Mouse (Mus musculus): ENCODE data around the gene Echdc3. TPM values are rescaled to one million over a fixed set of nuclear protein-coding genes. Genes with fewer than 3 reads are reported as not detected.

The Echdc3 gene
- polyA plus RNA-seq (2014; fragmentation: Illumina TruSeq; extraction: RNeasy Lipid Tissue Mini Kit (QIAGEN cat#74804); ENCODE audit: low read depth, low replicate concordance): 1.5 TPM

DNA sequence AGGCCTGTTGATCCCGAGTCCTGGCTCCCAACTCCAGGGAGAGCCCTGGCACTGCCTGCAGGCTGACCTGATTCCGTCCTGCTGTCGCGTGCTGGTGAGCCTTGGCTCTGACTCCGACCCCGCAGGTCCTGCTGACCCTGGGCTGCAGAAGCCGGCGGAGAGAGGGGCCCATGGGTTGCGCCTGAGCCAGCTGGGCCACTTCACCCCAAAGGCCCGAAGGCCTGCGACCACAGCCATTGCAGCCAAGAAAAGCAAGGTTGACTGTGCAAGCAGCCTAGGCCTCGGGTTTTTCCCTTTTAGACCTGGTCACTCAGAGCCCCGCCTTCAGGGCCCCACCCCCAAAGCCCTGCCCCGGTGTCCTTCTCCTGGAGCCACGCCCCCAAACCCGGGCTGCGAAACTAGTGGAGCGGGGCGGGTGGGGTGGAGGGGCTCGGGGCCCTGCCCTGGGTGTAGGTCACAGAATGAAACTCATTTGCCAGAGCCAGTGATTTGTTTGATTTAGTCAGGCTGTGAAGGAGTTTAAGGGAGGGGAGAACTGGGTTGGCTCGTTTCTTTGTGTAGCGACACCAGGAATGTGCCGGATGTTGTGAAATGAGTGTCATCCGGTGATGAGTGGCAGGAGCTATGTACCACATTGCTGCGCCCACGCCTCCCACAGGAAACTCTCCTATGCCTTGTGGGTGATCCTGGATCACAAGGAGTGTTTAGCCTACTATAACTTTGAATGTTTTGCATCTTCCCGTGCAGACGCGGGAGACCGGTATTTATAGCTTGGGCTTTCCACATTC is at the start of gene Echdc3:
Gene Echdc3, minus strand, starts transcription at position 310 of the 788 bp plus-strand sequence.

Other genes with a start within 250 kb of the Echdc3 start
- 3.3 TPM for gene Proser2, start 82.8 kb downstream of the Echdc3 start, polyA plus RNA-seq (2014; fragmentation: Illumina TruSeq; extraction: RNeasy Lipid Tissue Mini Kit (QIAGEN cat#74804); ENCODE audit: low read depth, low replicate concordance)
- 33.7 TPM for gene Usp6nl, start 109.6 kb upstream of the Echdc3 start, polyA plus RNA-seq (2014; fragmentation: Illumina TruSeq; extraction: RNeasy Lipid Tissue Mini Kit (QIAGEN cat#74804); ENCODE audit: low read depth, low replicate concordance)

Data from sigmoid colon, adult 10 weeks (tissue).